Mouse (Mus musculus) forelimb bud, embryonic 11.5 days (tissue): ENCODE results near the gene Smc3.

Experiments used
- DNase-seq: peaks from one replicate; pipeline ENCODE4 v3.0.0-alpha.2; 2012; ENCODE audit warnings: low read depth, low spot score

The Smc3 gene

DNA sequence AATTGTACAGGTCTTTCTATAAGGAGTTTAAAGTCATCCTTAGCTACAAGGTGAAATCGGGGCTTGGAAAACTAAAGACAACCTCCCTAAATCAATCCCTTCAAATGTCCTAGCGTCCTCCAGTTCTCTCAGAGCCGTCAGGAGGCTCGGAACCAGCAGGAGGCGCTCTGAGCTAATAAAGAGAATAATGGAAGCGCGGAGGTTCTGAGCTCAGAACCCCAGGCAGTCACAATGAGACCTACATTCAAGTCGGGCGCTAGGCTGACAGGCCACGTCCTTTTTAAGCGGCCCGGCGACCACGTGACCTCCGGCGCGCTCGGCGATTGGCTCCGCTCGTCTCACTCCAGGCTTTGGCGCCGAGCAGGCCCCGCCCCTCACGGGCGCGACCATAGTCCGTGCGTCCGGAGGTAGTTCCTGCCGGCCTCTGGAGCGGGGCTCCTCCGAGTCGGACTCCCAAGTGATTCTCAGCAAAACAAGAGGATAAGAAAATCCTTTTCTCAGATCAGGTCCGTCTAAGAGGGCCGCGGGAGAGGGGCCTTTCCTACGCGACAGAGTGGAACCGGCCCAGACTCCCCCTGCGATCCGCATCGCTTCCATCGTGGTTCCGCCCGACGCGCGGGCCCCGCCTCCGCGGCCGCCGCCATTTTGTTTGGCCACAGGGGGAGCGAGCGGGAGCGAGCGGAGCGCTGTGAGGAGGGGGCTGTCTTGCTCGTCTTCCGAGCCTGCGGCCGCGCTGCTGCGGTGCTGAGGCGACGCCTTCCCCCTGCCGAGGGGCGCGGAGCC, at the start of gene Smc3:
Smc3 (plus strand) TSS at position 642 of the 783 bp plus-strand sequence.
- DNase-seq = peak; percentile 98

DNA sequence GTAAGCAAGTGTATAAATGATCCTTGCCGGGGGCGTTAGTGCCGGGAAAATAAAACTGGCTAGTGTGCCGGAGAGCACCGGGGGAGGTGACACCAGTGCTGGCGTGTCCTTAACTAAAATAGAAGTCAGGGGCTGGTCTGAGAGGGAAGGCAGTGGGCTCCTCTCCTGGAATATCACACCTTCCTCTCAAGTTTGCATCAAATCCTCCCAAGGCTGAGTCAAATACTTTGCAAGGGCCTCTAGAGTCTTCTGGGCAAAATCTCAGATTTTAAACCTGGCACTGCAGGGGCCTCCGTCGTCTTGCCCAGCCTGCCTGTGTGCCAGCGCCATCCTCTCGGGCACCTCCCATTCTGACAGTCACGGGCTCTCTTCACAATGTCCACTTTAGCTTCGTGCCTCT, 49.2 kb upstream of the Smc3 start:
- DNase-seq = no peak

DNA sequence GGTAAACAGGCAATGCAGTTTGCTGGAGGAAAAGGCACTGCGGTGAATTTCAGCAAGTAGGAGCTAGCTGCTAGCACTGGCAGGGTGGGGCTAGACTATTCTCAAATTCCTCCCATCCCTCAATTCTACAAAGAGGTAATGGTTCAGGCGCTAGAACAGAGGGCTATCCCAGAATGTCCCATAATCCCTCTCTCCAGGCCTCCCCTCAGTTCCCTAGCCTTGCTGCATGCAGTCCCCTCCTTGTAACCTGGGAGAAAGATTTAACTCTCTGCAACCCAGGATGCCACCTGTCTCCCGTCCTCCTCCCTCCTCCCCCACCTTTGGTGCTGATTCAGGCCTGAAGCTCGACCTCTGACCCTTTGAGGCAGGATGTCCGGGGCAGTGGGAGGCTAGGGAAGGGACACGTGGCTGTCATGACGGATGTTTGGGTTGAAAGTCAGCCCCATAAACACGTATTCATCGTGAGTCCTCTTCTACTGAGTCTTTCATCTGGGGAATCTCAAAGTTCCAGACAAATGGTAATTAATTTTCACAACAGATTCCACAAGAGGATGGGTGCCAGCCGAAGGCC, 47.9 kb upstream of the Smc3 start:
- DNase-seq = no peak

DNA sequence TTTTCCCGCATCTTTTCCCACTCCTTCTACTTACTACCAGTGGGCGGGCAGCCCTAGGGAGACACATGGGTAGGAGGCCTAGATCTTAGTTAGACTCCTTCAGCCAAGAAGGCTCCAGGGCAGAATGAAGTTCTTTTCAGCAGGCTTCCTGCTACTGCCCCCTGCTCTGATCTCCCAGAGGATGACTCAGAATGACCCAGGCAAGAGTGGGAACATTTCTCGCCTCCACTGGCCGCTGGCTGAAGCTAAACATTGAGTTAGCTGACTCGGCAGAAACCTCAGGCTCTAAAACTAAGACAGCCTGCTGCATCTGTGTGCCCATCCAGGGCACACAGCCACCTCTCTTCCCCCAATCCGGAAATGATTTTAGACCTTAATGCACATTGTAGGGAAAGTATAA, 47.4 kb upstream of the Smc3 start:
- DNase-seq = no peak

DNA sequence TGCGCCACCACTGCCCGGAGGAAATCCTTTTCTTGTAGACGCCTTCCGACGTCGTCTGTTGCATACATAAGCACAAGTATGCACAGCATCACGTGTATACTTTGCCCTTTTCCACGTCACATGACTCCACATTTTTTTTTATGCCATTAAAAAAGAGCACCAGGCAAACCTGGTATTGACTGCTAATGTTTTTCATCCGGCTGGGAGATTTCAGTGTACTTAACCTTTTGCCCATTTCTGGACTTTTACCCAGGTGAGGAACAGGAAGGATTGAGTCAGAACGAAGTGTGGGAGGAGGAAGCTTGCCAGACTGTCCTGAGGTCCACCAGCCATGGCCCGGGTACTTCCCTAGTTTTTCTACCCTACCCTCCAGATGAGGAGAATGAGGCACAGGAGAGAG, 45.8 kb upstream of the Smc3 start:
- no peak for DNase-seq

DNA sequence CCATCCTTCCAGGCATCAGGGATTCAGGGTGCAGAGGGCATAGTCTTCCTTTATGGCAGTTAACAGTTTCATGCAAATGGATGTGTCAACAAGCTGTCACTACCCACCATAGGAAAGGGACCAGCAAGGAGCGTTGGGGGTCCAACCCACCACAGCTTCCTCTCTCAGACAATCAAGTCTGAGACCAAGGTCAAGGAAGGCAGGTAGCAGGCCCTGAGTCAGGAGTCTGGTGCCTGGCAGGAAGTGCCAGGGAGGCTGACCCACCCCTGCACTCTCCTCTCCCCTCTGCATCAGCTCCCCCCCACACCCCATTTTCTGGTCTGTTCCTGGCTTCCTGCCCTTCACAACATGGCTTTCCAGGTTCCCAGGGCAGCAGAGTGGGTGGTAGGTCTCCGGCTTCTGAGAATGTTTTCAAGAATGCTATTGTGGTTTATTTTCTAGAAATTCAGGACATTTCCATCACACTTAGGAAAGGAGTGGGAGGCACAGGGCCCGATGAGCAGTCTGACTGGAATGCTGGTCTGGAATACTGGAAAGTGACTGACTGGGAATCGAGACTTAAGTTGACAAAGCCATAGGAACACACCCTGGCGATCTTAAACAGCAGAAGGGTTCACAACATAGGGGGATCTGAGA, 45.1 kb upstream of the Smc3 start:
- no peak for DNase-seq

DNA sequence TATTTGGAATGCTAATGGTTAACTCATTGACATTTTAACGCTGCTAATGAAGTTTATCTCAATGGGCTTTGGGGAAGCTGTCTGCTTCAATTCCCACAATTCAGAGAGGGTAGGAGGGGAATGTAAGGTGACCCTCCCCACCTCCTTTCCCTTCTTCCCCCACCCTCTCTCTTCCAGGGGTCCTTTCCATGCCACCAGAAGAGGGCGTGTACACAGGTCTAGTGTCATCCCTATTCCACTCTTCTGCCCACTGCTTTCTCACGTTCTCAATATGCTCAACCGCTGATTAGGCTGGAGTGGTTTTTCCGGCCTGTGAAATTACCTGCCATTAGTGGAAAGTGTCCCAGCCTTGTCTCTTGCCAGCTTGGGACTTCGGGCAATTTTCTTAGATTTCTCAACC, 43.4 kb upstream of the Smc3 start:
- DNase-seq = no peak

DNA sequence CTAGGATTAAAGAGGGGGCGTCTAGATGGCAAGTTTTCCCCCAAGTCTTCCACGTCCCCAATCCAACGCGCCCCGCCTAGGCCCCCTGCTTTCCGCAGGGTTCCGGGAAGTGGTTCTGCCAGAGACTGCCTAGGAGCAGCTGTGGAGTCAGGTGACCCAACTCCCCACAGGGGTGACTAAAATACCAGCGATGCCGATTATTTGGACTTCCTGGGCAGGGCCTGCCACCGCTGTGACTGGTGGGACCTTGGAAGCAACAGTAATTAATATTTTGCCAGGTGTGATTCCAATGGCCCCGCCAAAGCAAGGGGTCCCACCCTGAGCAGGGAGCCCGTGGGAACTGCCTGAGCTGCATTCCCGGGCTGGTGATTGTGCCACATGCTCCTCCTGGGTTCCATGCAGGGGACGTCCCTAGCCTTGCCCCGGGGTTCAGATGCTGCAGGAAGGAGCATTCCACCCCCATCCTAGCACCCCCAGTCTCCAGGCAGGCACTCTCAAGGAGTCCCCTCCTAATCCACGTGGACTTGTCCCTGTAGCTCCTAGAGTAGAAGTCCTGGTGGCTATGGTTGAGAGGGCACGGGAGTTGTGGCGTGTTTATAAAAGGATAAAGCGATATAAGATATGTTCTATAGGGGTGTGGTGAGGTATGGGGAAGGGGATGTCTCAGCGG, 42.8 kb upstream of the Smc3 start:
- DNase-seq = no peak

DNA sequence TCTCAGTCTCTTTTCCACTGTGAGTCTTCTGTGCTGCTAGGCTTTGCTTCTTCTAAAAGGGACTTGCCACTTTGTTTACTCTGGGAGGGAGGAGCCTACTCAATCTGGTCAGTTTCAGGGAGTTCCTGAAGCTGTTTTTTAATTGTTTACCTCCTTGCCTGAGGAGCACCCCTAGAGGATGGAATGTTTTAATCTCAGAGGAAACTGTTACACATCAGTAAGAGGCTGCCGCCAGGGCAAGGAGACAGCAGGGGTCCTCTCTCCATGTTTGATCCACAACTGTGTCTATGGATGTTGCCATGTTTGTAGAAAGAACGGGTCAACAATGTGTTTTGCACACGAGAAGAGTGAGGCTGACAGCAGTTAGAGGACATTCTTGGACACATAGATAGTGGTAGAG, 39.8 kb upstream of the Smc3 start:
- DNase-seq = no peak

DNA sequence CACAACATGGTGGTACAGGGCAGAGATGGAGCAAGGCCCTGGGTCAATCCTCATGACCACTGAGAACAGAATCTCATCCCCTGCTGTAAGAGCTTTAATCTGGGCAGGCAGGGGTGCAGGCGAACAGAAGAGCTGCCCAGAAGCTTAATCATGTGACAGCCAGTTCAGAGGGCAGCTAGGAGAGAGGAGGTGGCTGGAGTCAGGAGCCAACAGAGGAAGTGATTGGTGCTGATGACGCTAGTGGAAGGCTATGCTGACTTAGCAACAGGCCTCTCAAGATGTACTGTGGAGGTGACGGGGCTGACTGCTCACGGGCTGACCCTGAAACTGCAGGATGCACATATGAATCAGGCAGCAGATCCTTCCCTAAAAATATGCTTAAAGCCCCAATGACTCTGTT, 36.0 kb upstream of the Smc3 start:
- no peak for DNase-seq

DNA sequence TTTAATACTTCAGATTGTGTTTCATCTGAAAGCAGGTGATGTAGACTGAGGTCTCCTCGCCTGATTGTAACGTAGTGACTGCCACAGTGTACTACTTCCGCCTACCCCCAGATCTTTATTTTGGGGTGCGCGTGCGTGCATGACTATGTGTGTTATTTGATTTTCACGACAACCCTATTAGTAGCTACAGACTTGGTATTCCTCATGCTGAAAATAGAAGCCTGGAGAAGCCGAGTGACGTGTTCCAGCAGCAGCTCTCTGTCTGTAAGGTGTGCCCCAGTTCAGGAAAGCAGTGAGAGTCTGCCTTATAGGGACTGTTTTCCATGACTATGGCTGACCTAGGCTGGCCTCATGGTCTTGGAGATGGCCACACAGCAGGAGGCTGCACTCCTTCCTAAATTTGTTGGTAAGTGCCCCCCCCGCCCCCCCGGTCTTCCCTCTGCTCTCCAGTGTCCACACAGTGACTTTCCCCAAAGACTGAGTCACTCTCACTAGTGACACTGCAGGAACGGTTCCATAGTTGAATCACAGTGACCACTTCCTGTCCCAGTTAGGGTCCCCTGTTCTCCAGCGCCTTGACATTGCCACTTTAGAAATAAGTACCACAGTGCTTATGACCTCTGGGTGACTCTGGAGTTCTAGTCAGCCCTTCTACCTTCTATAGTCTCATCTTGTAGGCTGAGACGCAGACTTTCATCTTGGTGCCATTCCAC, 34.5 kb upstream of the Smc3 start:
- no peak for DNase-seq

DNA sequence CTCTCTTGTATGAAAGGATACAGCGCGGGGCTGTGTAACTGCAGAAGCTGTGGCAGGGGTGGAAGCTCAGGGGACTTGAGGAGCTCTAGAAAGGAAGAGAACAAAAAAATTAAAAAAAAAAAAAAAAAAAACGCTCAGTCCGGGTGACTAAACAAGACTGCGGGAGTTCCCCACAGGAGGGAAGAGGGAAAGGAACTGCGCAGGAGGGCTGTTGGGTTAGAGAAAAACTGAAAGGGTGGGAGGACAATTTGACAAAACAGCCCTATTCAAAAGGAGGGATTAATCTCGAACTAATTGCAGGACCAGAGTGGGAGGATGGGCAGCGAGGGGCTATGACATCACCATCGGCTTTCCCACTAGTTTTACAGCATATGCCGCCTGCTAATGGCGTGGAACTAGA, 32.3 kb upstream of the Smc3 start:
- DNase-seq = no peak

DNA sequence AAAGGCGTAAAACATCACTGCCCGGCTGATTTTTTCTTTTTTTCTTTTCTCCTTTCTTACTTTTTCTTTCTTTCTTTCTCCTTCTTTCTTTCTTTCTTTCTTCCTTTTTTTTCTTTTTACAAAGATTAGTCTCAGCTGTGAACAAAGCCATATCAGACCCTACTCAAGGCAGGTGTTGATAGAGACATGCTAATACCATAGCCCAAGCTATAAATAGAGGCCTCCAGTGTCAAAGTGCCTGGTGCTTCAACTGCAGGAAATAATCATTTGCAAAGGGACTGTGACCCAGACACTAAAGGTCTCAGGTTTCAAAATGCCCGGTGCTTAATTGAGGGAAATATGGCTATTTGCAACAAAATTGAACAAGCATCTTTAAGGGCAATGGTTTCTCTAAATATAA, 31.6 kb upstream of the Smc3 start:
- no peak for DNase-seq

DNA sequence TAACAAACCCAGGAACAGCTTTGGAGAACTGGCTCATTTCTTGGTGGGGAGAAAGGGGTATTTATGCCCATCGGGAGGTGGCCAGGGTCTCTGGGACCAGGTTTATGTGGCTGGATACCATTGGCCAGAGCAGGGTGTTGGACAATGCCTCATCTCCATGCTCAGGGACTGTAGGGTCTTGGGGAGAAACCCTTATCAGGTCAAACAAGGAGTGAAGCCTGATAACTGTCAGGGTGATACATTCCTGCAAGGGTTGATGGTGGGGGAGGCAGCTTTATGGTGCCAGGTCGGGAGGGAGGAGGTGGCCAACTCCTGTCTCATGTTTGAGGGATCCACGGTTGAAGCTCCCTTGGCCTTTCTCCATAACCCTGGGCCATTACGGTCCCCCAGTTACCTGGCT, 29.1 kb upstream of the Smc3 start:
- DNase-seq = no peak

DNA sequence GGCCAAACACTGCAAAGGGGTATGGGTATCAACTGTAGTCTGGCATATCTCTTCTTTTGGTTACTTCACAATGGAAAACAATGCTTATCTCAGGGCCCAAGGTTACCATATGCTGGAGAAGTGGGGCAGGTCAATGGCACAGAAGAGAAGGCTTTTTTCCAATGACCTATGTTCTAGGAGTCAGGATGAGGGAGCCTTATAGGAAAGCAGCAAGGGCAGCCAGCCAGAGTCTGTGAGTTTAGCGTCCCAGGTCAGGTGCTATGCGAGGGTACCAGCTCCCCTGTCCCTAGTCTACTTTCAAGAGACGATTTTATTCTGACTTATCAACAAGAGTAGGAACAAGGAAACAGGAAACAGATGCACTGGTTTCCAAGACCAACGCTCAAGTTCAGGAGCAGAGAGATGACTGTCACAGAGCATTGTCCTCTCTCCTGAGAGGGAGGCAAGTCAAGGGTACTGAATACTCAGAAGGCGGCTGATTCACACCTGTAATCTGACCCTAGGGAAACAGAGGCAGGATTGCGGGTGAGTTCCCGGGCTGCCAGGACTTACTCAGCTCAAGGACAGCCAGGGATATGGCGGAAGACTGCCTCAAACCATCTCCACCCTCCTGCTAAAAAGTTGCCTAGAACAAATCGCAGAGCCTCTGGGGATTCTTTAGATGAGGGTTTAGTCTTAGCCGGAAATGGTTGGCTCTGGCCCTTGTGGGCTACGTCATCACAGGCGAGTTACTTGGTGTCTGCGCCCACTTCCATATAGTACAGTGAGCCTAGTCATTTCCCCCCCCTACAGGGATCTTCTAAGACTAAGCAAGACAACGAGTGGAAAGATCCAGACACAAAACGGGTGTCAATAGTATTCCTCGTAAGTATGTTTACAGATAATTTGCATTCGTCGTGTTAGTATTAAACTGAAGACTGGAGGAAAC, 28.4 kb upstream of the Smc3 start:
- no peak for DNase-seq

DNA sequence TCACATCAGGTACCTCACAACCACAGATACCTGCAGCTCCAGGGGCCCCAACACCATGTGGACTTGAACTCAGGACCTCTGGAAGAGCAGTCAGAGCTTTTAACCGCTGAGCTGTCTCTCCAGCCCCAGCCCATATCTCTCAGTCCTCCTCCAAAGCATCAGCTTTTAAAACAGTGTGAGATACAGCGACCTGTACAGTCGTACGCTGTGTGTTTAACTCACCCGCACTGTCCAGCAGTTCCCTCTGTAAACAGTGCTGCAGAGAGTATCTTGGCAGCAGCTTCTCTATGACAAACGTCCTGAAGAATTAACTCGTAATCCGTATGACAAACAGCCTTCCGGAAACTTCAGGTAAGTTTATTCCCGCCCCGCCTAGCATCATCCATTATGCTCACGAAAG, 27.6 kb upstream of the Smc3 start:
- DNase-seq = no peak

DNA sequence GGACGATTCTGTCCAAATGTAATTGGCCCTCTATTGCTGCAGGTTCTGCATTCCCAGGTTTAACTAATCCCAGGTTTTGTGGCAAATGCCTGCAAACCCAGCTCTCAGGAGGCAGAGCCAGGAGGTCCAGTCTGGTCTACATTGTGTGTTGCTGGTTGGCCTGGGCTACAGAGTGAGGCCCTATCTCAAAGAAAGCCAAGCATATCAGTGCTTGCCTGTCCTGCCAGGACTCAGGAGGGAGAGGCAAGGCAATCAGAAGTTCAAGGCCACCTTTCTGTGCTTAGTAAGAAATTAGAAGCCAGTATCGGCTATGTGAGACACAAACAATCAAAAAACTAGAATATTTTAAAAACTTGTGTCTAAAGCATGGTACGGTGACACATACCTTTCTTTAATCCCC, 27.0 kb upstream of the Smc3 start:
- DNase-seq = no peak

DNA sequence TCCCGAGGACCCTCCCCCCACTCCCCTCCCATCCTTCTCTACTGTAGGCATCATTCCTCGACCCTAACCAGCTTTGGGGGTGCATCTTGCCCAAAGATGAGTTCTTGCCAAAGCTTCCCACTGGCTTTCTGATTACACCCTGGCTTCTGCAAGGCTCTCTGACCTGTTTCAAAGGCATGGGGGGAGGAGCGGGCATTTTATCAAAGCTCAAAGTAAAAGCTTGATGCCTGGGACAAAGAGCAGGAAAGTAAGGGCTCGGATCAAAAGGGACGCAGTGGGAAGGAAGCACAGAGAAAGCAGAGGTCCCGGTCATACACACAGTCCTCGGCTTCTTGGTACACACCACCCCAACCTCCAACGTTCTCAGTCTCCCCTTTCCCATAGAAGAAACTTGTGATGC, 26.1 kb upstream of the Smc3 start:
- no peak for DNase-seq

DNA sequence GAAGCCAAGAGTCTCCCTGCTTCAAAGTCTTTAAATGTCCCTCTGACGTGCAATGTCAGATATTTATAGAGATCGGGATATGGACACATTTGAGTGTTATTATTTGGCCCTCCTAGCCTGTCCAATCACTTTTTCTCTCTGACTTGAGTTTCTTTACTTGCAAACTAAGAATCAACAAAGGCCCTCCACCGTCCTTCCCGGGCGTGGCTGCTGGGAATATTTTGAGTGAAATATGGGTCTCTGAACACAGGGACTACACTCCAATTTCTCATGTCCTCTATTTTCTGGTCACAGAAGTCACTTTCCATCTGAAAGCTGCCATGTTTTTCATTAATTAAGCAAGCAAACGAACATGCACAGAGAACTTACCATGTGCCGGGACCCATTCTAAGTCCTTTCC, 25.7 kb upstream of the Smc3 start:
- no peak for DNase-seq

DNA sequence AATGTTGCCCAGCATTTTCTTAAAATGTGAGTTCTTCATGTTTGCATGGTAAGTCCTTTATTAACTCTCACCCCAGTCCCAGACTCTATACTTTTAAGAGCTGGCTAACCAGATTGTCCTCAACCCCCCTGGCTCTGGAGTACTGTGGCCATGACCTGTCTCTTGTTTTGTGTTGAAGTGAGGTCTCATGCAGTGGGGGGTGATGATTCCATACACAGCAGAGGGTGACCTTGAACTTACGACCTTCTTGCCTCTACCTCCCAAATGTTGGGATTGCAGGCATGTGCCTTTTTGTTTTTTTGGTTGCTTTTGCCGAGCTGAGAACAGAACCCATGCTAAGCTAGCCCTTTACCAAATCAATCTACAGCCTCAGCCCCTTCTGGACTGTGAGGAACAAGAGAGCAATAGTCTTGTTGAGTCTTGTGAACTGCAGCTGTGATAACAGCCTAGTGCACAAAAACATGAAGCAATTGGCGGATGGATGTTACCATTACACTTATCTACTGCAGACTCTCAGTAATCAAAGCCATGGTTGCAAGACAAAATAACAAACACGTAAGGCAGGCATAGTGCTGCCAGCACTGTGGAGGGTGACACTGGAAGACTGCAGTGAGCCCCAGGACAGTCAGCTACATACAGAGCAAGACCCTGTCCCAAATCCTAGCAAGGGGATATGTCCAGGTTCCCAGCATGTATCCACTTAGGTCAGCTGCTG, 24.7 kb upstream of the Smc3 start:
- DNase-seq = no peak
